Mouse (Mus musculus): Measurements from ENCODE around the gene Pip4p1.

DNA sequence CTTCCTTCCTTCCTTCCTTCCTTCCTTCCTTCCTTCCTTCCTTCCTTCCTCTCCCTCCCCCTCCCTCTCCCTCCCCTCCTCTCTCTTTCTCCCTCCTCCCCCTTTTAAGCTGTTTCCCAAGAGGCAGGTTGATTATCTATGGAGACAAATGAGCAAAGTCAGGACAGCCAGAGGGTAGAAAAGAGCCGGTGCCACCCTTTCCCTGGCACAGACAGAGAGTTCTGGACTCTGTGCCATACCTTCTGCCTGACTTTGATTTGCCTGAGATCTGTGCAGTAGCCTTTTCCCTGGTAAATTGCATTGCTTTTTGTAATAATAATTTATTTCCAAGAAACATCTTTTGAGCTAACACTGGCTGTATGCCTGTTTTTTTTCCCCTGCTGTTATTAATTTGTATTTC is 38.4 kb upstream of the Pip4p1 start:
- TF ChIP-seq CTCF (IDR thresholded peaks at IDR 0.05; ENCODE audit: low read depth, low read length): no peak
- no peak for TF ChIP-seq POLR2AphosphoS5 (IDR thresholded peaks at IDR 0.05; ENCODE audit: insufficient replicate concordance, low read depth, low read length)
- TF ChIP-seq GATA1 (IDR thresholded peaks at IDR 0.05; ENCODE audit: borderline replicate concordance, low read length): no peak
- no peak for TF ChIP-seq TAL1 (conservative IDR thresholded peaks at IDR 0.05; ENCODE audit: low read depth, low read length)
